Mouse (Mus musculus) thymus, adult 2 months (tissue): ENCODE measurements around the gene Tcf19.

Experiments used
- CTCF ChIP-seq: fragments of 200-500 bp; IDR thresholded peaks from 2 replicates; pipeline ENCODE4 v1.5.1; 2012; ENCODE audit warnings: mild to moderate bottlenecking, control low read depth, low read length, moderate library complexity, borderline replicate concordance; ENCODE audit not compliant: control insufficient read depth, poor library complexity, insufficient read depth; ENCODE audit errors: extremely low read depth
- POLR2A ChIP-seq: fragments of 200-500 bp; IDR thresholded peaks from 2 replicates; pipeline ENCODE4 v1.6.1; 2012; ENCODE audit warnings: mild to moderate bottlenecking, low read length, control low read depth, moderate library complexity; ENCODE audit not compliant: control insufficient read depth, poor library complexity, insufficient read depth; ENCODE audit errors: extremely low read depth

DNA sequence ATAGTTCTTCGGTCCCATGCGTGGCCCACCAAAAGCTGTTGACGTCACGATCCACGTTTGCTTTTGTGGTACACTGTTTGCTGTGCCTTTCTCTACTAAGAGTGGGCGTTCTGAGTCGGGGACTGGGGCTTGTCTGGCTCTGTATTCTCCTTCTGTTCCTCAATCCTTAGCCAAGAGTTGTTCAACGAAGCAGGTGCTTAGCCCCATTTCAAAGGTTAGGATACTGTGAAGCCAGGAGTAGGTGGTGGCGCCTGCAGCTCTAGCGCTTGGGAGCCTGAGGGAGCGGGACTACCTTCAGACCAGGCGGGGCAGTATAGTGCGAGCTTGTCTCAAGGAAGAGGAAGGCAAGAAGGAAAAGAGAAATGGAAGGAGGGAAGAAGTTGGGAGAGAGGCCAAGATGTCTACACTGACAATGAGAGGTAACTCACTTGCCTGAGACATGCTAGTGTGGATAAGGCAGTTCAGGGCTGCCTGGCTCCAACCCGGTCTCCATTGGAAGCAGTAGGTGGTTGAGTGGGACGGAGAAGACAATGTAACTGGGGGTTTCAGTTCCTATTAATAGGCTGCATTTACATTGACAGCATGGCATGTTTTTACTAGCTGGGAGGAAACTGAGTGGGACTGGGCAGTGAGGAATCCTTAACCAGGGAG, 26.3 kb upstream of the Tcf19 start:
- TF ChIP-seq POLR2A, result no peak
- TF ChIP-seq CTCF, result no peak
